Mouse (Mus musculus): ENCODE results near the gene Cxcr5. TPM values are rescaled to one million over a fixed set of nuclear protein-coding genes. Genes with fewer than 3 reads are reported as not detected.

The Cxcr5 gene
- total RNA-seq (2022): not detected

DNA sequence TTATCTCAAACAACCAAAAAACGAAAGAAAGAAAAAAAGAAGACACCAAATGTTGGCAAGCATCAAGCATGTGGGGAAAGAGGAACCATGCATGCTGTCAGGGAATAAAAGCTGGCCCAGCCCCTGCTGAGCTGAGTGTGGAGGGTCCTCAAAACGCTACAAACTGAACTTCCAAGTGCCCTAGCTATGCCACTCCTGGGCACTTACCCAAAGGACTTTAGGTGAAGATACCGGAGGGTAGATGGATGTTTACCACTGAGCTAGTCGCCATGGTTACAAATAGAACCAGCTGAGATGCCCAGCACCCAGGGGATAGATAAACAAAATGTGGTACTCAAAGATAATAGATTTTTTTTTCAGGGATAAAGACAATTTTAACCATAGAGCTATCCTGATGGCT is at the start of gene Cxcr5:
Cxcr5 (minus strand) TSS at position 281 of the 400 bp plus-strand sequence.
- DNase-seq (ENCODE audit: low spot score in 2 of 2): no peak

DNA sequence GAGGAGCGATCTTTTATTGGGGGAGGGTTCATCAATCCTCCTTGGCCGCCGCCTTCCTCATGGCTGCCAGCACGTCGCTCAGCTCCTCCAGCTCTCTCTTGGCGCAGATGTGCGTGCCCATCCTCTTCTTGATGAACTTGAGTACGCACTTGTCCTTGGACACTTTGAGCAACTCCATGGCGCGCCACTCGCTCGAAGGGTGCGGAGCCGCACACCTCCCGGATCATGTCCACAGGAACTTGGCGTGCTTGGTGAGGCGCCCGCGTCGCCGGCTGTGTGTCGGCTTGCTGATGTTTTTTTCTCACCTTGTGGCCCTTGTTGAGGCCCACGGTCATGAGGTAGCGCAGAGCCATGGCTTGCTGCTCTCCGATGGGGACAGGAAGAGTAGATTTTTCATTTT is 48.7 kb upstream of the Cxcr5 start:
- no peak for DNase-seq (ENCODE audit: low spot score in 2 of 2)

DNA sequence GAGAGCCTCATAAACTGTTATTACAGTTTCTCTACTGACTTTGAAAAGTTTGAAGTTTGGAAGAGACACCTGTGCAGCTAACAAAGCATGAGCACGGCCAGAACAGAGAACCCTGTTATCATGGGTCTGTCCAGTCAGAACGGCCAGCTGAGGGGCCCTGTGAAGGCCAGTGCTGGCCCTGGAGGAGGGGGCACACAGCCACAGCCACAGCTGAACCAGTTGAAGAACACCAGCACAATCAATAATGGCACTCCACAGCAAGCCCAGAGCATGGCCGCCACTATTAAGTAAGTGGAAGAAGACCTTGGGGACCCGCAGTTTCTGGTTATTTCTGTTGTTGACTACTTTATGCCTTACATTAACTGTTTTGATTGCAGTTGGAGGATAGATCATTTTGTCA is 45.6 kb upstream of the Cxcr5 start:
- no peak for DNase-seq (ENCODE audit: low spot score in 2 of 2)

DNA sequence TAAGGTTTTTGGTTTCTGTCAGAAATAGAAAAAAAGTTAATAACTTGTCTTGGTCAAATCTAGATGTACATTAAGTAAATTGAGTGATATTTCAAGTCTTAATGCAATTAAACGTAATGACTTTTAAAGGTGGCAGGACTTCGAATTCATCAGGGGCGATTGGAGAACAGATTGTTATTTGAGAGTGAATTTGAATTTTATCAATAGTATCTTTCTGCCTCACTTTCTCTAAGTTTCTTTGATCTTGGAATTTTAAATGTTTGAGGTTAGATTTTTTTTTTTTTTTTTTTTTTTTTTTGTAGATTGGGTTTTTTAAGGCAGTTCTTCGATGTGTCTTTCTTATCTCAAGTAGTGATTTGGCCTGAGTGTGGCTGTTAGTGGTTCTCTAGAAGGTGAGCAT is 45.0 kb upstream of the Cxcr5 start:
- DNase-seq (ENCODE audit: low spot score in 2 of 2): no peak

DNA sequence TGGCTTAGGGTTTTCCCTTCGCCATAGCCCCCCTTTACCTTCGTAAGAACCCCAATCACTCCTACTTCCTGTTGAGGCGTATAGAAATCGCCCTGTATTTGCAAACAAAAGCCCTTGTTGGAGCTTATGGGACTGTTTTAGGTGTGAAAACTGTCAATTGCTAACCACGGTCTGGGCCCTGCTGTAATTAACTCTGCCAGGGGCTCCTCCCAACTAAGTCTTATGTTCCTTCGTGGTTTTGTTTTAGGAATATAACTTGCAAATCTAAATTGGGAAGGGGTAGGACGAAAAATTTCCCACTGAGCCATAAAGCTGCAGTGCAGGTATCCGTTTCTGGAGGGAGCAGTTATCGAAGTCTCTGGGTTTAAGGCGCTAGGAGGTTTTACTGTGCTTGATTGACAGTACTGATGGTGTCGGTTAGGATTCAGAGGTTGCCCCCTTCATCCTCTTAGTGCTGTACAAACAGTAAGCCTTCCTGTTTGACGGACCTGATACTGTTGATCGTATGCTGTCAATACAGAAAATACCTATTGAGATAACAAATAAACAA is 44.0 kb upstream of the Cxcr5 start:
- no peak for DNase-seq (ENCODE audit: low spot score in 2 of 2)

DNA sequence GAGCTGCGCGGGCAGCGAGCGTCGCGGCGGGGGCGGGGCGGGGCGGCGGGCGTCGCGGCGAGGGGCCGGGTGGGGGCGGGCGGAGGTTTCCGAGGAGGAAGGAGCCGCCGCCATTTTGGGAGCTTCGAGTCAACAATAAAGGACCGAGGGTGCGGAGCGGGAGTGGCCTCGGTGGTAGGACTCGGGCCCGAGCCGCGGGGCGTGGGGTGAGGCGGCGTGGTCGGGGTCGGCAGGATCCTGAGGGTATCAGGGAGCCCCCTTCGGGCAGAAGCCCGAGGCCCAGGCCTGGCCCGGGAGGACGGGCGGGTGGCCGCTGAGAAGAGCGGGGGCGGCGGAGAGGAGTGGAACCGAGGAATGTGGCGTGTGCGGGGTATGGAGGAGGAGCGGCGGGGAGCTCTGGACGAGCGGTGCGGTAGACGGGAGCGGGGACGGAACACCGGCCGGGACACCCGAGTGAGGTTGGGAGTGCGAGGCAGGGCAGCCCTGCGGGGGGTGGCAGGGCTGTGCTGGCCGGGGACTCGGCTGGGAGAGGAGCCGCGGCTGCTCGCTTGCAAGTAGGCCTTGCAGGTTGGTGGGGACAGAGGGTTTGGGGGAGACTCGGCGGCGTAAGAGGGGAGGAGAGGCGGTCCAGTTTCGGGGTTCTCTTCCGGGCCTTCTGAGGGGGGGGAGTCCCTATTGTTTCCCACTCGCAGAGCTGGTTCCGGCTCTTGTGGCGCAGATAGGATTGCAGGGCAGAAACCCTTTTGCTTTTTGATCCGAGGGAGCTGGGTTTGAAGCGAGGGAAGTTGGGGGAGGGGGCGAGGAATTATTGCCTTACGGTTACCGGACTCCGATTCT is 43.3 kb upstream of the Cxcr5 start, which contains the start of gene Ddx6:
Ddx6 (plus strand) TSS at position 114 of the 837 bp plus-strand sequence.
- peak; percentile 23 to 51 for DNase-seq (ENCODE audit: low spot score in 2 of 2)

DNA sequence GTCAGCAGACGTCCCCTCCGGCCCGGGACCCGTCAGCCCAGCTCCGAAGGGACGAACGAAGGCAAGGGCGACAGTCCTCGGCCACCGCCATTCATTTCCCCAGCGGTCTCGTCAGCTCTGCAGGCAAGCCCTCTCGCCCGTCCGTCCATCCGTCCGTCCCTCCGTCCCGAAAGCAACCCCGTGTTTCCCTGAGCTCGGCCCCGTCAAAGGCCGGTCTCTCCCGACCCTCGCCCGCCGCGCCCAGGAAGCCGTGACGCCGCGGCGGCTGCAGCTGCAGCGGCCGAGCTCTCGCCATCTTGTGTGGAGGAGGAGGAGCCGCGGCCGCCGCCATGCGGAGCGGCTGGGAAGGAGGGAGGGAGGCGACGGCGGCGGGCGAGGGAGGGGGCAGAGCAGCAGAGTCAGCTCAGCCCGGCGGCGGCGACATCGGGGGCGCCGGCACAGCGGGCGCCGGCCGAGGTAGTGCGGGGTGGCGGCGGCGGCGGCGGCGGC is 42.7 kb upstream of the Cxcr5 start:
- peak; percentile 46 to 70 for DNase-seq (ENCODE audit: low spot score in 2 of 2)

DNA sequence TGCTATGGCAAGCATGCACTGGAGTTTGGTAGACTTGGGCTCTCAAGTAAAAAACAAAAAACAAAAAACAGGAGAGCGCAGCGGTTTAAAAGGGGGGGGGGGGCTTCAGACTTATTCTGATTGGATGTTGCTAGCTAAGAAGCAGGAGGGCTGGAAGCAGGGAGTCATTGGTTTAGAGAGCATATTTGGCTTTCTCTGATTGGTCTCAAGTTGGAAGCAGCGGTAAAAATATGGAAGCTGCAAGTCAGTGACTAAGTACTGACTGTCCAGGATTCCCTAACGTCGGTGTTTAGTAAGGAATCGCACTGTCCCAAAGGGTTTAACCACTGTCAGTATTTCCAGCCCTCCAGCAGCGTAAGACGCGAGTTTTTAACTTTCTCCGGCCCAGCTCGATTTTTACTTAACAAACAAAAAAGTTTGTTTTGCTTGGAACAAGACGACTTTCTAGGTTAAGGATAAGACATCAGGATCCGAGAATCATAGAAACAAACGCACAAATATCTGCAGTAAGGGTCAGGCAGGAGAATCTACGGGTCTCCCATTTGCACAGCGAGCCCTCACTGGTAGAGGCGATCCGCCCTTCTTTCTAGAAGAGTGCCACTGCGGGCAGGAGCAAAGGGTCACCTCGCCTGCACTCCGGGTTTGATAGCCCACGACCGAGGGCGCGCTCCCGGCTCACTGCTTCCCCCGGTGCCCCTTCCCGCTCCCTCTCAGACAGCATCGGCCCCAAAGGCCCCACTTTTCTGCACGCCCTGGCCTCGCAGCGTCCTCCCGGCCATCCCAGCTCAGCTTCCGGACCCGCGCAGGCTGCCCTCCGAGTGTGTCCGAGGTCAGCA is 42.0 kb upstream of the Cxcr5 start:
- peak; percentile 16 to 17 for DNase-seq (ENCODE audit: low spot score in 2 of 2)

DNA sequence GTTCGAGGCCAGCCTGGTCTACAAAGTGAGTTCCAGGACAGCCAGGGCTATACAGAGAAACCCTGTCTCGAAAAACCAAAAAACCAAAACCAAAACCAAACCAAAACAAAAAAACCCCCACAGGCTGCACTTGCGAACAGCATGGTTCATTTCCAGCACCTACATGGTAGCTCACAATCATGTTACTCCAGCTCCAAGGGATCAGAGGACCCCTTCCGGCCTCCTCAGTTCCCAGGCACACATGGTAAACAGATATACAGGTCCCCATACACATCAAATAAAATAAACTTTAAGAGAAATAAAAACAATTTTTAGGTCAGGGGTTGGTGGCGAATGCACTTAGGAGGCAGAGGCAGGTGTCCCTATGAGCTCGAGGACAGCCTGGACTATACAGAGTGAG is 41.1 kb upstream of the Cxcr5 start:
- no peak for DNase-seq (ENCODE audit: low spot score in 2 of 2)

DNA sequence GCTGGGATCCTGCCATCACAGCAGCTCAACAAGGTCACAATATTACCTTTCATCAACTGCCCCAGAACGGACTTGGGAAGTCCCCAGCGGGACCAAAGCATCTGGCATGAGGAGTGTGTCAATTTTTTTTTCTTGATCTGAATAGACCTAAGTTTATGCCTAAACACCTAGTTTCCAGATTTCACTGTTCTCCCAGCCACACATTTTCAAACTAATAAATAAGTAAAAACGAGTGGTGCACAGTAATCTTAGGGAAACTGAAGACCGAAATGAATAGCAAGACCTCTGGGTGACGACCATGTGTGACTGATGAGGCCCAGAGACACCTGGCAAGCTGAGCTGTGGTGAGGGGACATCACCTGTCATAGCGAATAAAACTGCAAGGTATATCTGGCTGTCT is 39.1 kb upstream of the Cxcr5 start:
- no peak for DNase-seq (ENCODE audit: low spot score in 2 of 2)

DNA sequence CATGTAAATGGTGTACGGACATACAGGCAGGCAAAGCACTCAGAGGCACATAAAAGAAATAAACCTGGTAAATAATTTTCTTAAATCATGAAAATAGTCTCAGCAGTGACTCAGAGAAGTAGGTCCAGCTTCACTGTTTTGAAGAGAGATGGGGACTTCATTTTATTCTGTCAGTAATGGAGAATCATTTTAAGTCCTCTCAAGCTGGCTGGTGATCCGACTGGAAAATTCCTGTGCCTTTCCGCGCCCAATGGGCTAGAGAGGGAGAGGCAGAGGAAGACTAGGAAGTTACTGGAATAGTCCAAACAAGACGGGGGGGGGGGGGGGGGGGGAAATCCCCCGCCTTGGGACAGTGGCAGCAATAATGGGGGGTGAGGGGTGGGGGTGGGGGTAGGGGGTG is 37.9 kb upstream of the Cxcr5 start:
- no peak for DNase-seq (ENCODE audit: low spot score in 2 of 2)

DNA sequence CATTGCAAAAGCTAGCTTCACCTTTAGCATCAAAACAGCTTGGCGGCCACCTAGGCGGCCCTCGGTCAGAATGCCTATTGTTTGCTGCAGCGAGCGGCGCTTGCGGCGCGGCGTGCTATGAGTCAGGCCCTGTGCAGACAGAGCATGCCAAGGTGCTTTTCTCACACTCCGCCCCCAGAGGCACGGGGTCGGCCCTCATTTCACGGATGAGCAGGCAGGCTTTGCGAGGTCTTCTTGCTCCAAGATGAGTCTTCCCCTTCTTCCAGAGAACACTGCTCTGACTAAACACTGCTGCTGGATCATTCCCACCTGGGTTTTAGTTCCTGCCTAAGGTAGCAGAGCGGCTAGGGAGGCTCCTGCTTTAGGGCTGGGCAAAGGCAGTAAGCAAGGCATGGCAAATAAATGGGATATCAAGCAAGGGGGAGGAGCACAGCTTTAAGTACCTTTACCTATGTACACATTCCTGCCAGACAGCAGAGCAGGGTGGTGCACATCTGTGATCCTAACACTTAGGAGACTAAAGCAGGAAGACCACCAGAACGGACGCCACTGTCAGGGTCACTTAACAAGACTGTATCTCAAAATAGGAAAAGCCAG is 37.3 kb upstream of the Cxcr5 start:
- no peak for DNase-seq (ENCODE audit: low spot score in 2 of 2)

DNA sequence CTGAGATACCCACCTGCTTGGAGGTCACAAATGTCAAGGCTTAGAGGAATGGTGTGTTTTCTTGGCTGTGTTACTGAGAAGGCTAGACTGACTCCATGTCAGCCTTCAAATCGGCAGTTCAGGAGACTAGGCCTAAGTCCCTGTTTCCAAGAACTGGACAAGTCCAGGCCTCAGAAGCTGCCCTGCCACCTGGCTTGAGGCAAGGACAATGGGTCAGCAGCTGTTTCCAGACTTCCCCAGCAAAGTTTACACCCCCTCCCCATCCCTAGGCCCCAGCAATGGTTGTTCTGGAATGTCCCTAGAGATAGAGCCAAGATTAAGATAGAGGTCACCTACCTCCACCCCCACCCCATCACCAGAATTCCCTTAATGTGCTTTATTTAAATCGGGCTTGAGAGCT is 36.1 kb upstream of the Cxcr5 start:
- DNase-seq (ENCODE audit: low spot score in 2 of 2): no peak

DNA sequence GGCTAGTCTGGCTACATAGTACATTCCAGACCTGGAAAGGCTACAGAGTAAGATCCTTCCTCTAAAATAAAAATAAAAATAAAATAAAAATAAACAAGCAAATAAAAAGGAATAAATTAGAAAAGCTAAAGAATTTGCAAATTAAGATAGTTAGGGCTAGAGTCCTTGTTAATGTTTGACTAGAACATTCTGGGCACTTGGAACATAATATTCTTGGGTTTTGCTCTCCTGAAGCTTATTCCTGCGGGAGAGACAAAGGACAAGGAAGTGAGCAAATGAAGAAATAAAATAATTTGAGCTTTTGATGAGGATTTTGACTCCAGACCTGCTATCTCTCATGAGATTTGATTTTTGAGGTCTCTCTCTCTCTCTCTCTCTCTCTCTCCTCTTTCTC is 33.9 kb upstream of the Cxcr5 start:
- no peak for DNase-seq (ENCODE audit: low spot score in 2 of 2)

DNA sequence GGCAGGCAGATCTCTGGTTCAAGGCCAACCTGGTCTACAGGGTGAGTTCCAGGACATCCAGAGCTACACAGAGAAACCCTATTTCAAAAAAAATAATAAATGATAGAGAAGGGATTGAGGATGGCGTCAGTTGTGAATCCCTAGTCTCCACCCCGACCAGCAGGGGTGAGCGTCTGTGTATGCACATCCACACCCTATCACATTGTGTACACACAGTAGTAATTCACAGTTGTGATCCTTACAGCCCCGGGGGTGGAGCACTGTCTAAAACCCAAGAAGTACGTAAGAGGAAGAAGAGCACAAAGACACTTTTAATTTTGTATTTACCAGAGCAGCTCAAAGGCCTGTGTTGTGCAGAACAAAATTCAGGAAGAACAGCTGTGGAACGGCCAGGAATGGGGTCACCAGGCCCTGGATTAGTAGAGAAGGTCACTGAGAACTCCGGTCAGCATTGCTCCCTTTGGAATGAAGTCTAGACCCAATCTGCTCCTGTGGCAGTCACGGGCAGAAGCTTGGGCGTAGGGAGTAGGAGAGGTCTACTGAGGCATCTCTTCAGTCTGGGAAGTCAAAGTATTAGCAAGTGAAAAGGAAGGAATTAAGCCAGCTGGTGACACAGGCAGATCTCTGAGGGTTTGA is 33.3 kb upstream of the Cxcr5 start:
- DNase-seq (ENCODE audit: low spot score in 2 of 2): no peak

DNA sequence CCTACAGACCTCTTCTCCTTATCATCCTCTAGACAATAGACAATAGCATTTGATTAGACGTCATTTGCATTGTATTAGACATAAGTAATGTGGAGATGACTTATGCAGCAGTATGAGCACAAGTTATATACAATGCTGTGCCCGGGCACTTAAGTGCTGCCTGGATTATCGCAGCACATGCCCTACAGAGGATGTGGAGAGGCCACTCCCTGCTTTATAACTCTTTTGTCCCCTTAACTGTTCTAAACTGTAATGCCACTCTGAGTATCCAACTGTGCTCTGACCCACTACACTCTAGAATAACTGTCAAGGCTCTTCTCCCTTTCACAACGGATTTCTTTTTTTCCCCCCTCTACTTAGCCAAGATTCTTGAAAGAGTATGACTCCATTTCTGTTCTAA is 32.2 kb upstream of the Cxcr5 start:
- no peak for DNase-seq (ENCODE audit: low spot score in 2 of 2)

DNA sequence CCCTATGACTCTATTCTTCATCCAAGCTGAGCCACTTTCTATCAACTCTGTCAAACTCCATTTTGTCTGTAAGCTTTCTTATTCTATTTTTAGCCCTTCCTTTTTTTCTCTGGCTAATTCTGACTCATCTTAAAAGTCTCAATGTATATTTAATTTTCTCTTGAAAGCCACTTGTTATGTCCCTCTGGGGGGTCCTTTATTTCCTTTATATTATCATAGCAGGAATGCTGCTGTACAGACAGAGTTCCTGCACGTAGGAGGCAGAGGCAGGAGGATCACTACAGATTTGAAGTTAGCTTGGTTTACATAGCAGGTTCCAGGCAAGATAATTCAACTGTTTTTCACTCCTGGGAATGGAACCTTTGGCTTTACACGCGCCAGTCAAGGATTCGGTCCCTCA is 31.5 kb upstream of the Cxcr5 start:
- no peak for DNase-seq (ENCODE audit: low spot score in 2 of 2)

DNA sequence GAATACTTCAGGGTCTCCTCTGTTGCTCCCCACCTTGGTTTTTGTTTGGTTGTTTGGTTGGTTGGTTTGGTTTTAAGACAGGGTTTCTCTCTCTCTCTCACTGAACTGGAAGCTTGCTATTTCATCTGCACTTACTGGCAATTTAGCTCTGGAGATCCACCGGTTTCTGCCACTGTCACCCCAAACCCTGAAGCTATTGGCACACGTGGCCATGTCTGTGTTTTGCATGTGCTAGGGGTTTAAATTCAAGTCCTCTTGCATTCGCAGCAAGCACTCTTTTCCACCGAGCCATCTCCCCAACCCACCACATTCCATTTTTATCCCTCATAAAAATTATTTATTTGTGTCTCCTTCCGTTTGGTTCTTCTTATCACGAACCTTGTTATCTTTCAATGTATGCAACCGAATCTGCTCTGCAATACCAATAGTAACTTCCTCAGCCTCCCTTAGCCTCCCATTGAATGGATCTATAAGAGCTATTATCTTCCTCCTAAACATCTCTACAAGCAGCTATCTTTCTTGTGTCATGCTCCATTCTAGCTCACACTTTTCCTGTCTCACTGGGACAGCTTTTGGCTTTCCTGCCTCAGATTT is 30.0 kb upstream of the Cxcr5 start:
- no peak for DNase-seq (ENCODE audit: low spot score in 2 of 2)

DNA sequence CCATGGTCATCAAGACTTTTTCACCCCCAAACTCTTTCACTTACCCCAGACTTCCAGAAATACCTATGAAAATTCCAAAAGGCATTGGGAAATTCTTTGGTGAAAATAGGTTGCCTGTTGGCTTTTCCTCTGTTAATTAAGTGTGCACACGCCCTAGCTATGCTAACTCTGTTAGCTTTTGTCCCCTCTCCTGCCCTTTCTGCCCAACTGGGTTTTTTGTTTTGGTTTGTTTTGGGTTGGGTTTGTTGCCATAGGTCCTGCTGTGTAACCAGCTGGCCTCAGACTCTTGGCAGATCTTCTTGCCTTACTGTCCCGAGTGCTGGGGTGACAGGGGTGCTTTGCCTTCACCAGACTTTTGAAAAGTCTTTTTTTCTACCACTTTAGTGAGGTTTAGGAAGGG is 29.3 kb upstream of the Cxcr5 start:
- no peak for DNase-seq (ENCODE audit: low spot score in 2 of 2)

DNA sequence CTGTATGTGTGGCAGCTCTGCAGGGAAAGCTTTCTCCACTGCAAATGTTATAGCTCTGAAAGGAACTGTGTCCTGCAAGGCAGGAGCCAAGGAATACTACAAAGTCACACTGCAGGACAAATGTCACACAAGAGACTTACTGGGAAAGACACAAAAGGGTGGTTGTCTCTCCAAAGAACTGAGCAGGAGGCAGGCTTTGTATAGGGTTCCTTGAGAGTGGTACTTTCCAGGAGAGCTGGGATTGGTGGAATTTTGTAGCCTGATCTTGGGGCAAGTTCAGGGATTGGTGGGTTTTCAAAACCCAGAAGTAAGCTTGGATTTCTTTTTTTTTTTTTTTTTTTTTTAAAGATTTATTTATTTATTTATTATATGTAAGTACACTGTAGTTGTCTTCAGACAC is 27.4 kb upstream of the Cxcr5 start:
- DNase-seq (ENCODE audit: low spot score in 2 of 2): no peak

DNA sequence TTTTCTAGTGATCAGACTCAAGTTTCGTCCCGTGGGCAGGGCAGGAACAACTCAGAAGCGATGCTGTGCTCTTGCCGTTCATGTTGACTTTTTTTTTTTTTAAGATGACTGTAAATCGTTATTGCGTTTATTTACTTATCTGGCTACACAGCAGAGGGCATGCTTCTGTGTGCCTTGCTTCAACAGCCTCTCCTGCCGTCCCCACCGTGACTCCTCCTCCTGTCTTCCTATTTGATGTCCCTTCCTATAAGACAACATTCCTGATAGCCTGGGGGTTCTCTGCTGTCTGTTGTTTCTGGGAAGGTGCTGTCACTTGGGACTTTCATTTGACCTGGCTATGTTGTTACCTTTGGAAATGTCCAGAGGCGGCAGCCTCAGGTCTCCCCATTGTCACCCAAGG is 26.9 kb upstream of the Cxcr5 start:
- no peak for DNase-seq (ENCODE audit: low spot score in 2 of 2)
